ENCODE assay signal across 8 mouse cellular contexts in genomic region chr17:27203358-27204074, GRCm38 (mm10). TPM values are rescaled to one million over a fixed set of nuclear protein-coding genes. Genes with fewer than 3 reads are reported as not detected.
DNase-seq lines count a peak whose midpoint lies in the region; ATAC-seq and TF ChIP-seq lines count a peak whose summit lies in the region.

No protein-coding gene starts in this region.

- peaks cover 8% of the 10 kb centered on the region; the same call in 1 of the 2 replicates for H3K4me1 ChIP-seq in cerebellum, adult 2 months (ENCODE audit: control insufficient read depth, insufficient read depth, low read length)
- peaks cover 4% of the 10 kb centered on the region; the same call in 1 of the 2 replicates for H3K4me1 ChIP-seq in forebrain, postnatal 0 days (ENCODE audit: insufficient read depth)
- H3K4me1 ChIP-seq in kidney, embryonic 15.5 days: peaks cover 61% of the 10 kb centered on the region

- peak; percentile 32 for DNase-seq in urinary bladder, postnatal 14 days (ENCODE audit: low spot score)
- DNase-seq in urinary bladder, adult 2 months (ENCODE audit: low spot score): no peak
- DNase-seq in cerebellum, adult 2 months: peak in 1 of 2 experiments; percentile 52
- peak; percentile 53 for DNase-seq in forebrain, postnatal 0 days
- peak; percentile 47 for DNase-seq in thymus, postnatal 14 days
- DNase-seq in layer of hippocampus, adult 18-20 months (ENCODE audit: low spot score in 2 of 2): no peak

- ATAC-seq in forebrain, postnatal 0 days: peak; percentile 64
- ATAC-seq in kidney, embryonic 15.5 days (replicated peaks; ENCODE audit: low FRiP score): peak; percentile 49; the same call in 1 of the 2 replicates
- ATAC-seq in megakaryocyte, adult 5-6 weeks (ENCODE audit: poor library complexity, severe bottlenecking): peak; percentile 4; the same call in 1 of the 2 replicates

- TF ChIP-seq POLR2A in cerebellum, adult 2 months (IDR thresholded peaks at IDR 0.05; ENCODE audit: borderline replicate concordance, insufficient read depth, low read length): no peak

- peak overlapping the region; percentile 60 for H3K4me3 ChIP-seq in cerebellum, adult 2 months (replicated peaks; ENCODE audit: insufficient read depth, low read depth, low read length)
- H3K4me3 ChIP-seq in forebrain, postnatal 0 days (ENCODE audit: low read depth, low read length): peak overlapping the region; percentile 79
- peak overlapping the region; percentile 90 for H3K4me3 ChIP-seq in kidney, embryonic 15.5 days (replicated peaks)

- TF ChIP-seq CTCF in cerebellum, adult 2 months (IDR thresholded peaks at IDR 0.05; ENCODE audit: borderline replicate concordance, insufficient read depth, low read depth, low read length): no peak
- TF ChIP-seq CTCF in forebrain, postnatal 0 days (IDR thresholded peaks at IDR 0.05; ENCODE audit: low read depth): no peak

- H3K9me3 ChIP-seq in forebrain, postnatal 0 days (ENCODE audit: low read length): no peaks in the 10 kb centered on the region
- H3K9me3 ChIP-seq in kidney, embryonic 15.5 days (replicated peaks): 0 out of 2 replicates have a peak, but pooled peaks cover 5% of the 10 kb centered on the region

- peak overlapping the region; percentile 53 for H3K27ac ChIP-seq in cerebellum, adult 2 months (ENCODE audit: insufficient read depth, low read length)
- H3K27ac ChIP-seq in forebrain, postnatal 0 days (ENCODE audit: low read depth, low read length): peak overlapping the region; percentile 97
- peak overlapping the region; percentile 95 for H3K27ac ChIP-seq in kidney, embryonic 15.5 days

- H3K36me3 ChIP-seq in forebrain, postnatal 0 days (ENCODE audit: insufficient read depth): peaks cover 26% of the 10 kb centered on the region
- peaks cover 40% of the 10 kb centered on the region for H3K36me3 ChIP-seq in kidney, embryonic 15.5 days

- H3K4me2 ChIP-seq in forebrain, postnatal 0 days (ENCODE audit: low read depth): peak overlapping the region; percentile 91
- peak overlapping the region; percentile 81 for H3K4me2 ChIP-seq in kidney, embryonic 15.5 days

- no peaks in the 10 kb centered on the region for H3K27me3 ChIP-seq in cerebellum, adult 2 months (ENCODE audit: control insufficient read depth, insufficient read depth, low read length)
- H3K27me3 ChIP-seq in forebrain, postnatal 0 days (ENCODE audit: insufficient read depth, low read length): no peaks in the 10 kb centered on the region
- no peaks in the 10 kb centered on the region for H3K27me3 ChIP-seq in kidney, embryonic 15.5 days

- H3K9ac ChIP-seq in forebrain, postnatal 0 days: peak overlapping the region; percentile 90
- H3K9ac ChIP-seq in kidney, embryonic 15.5 days: peak overlapping the region; percentile 96

- WGBS in cerebellum, adult 2 months: under 1% methylated on average over 73 of the region's 74 CpGs
- under 1% methylated on average over 53 of the region's 74 CpGs for WGBS in forebrain, postnatal 0 days
- WGBS in kidney, embryonic 15.5 days: 1% methylated on average over 64 of the region's 74 CpGs

RNA-seq across cellular contexts. Expression of gene Lemd2, which starts 0.8 kb away (rescaled TPM):
- 58.8 and 65.6 TPM in 2 replicates for polyA plus RNA-seq in urinary bladder, adult 2 months (2012; rRNA removed)
- 76.4 and 76.5 TPM in 2 replicates for polyA plus RNA-seq in cerebellum, adult 2 months (2012; rRNA removed)
- total RNA-seq in forebrain, postnatal 0 days (2014; rRNA removed): 86.9 and 90.7 TPM in 2 replicates
- polyA plus RNA-seq in forebrain, postnatal 0 days (2015; fragmentation: Nextera tagmentation; extraction: Ambion mirVana): 17.7 and 19.2 TPM in 2 replicates
- polyA plus RNA-seq in kidney, embryonic 15.5 days (2015; fragmentation: Nextera tagmentation; extraction: Ambion mirVana): 13.3 and 16.7 TPM in 2 replicates
- 16.2 and 19.9 TPM in 2 replicates for total RNA-seq in megakaryocyte, adult 5-6 weeks (2015)
- total RNA-seq in megakaryocyte, adult 5-6 weeks (2017): 18.2 and 29.8 TPM in 2 replicates
- total RNA-seq in layer of hippocampus, adult 18-20 months (2021): 10 to 100 TPM; 43.2 to 45.7 TPM

RNA-seq across cellular contexts. Expression of gene Ip6k3, which starts 35.9 kb away (rescaled TPM):
- polyA plus RNA-seq in urinary bladder, adult 2 months (2012; rRNA removed): 0.13 and 0.17 TPM in 2 replicates
- 0.76 and 1.4 TPM in 2 replicates for polyA plus RNA-seq in cerebellum, adult 2 months (2012; rRNA removed)
- total RNA-seq in forebrain, postnatal 0 days (2014; rRNA removed): 0.08 TPM in 1 of 2 replicates, not detected in the other
- polyA plus RNA-seq in forebrain, postnatal 0 days (2015; fragmentation: Nextera tagmentation; extraction: Ambion mirVana): 0.06 TPM in 2 replicates
- 0.10 and 0.27 TPM in 2 replicates for polyA plus RNA-seq in kidney, embryonic 15.5 days (2015; fragmentation: Nextera tagmentation; extraction: Ambion mirVana)
- total RNA-seq in megakaryocyte, adult 5-6 weeks (2015): 0.91 and 1.6 TPM in 2 replicates
- 0.77 and 1.3 TPM in 2 replicates for total RNA-seq in megakaryocyte, adult 5-6 weeks (2017)
- total RNA-seq in layer of hippocampus, adult 18-20 months (2021): under 1 TPM; 0.46 to 0.64 TPM

Comparison
In these comparisons a context has a peak if more than half of its experiments do, and no peak if none do; other contexts are left out.
1. DNase-seq: peak in urinary bladder, postnatal 14 days (single experiment), forebrain, postnatal 0 days (single experiment) and thymus, postnatal 14 days (single experiment); none in urinary bladder, adult 2 months (single experiment) and layer of hippocampus, adult 18-20 months (0 of 2).
2. ATAC-seq: peak in every context shown above with its lines; median percentile 64 in forebrain, postnatal 0 days; 49 in kidney, embryonic 15.5 days; 4 in megakaryocyte, adult 5-6 weeks.
3. Peak in every context shown above with its lines, with median percentiles within 50 percentile points of each other: H3K27ac ChIP-seq and H3K4me3 ChIP-seq.